Mouse (Mus musculus): ENCODE results near the gene Actl10. TPM values are rescaled to one million over a fixed set of nuclear protein-coding genes. Genes with fewer than 3 reads are reported as not detected.
A peak's percentile ranks its signal among the peaks of the same experiment; 100 is the strongest.

Actl10 gene
- polyA plus RNA-seq, 1 experiment, result not detected

- no peak for TF ChIP-seq CTCF (IDR thresholded peaks at IDR 0.05; ENCODE audit: extremely low read depth, insufficient read depth, low read length)
- no peak for TF ChIP-seq POLR2A (IDR thresholded peaks at IDR 0.05; ENCODE audit: extremely low read depth, insufficient read depth, low read length)
- Histone ChIP-seq H3K27ac (ENCODE audit: insufficient read depth, low read length) (no peak overlapping the region), H3K4me1 (ENCODE audit: control insufficient read depth, insufficient read depth, low read length) (0 out of 2 replicates have a peak, but pooled peaks cover 4% of the 10 kb centered on the region), H3K4me3 (ENCODE audit: insufficient read depth, low read length) (no peak overlapping the region)
Observed at GRCm38 (mm10) chr2:154526531-154526930, 25.0 kb upstream of the Actl10 start.

GRCm38 (mm10) chr2:154532888-154533287 is 18.7 kb upstream of the Actl10 start:
- no peak overlapping the region for H3K4me3 ChIP-seq (ENCODE audit: insufficient read depth, low read length)
- 0 out of 2 replicates have a peak, but pooled peaks cover 3% of the 10 kb centered on the region for H3K4me1 ChIP-seq (ENCODE audit: control insufficient read depth, insufficient read depth, low read length)
- H3K27ac ChIP-seq (ENCODE audit: insufficient read depth, low read length), result no peak overlapping the region
- TF ChIP-seq CTCF (IDR thresholded peaks at IDR 0.05; ENCODE audit: extremely low read depth, insufficient read depth, low read length) (no peak), POLR2A (IDR thresholded peaks at IDR 0.05; ENCODE audit: extremely low read depth, insufficient read depth, low read length) (no peak)

GRCm38 (mm10) chr2:154534704-154535270 is 16.8 kb upstream of the Actl10 start:
- TF ChIP-seq CTCF (IDR thresholded peaks at IDR 0.05; ENCODE audit: extremely low read depth, insufficient read depth, low read length) (no peak), POLR2A (IDR thresholded peaks at IDR 0.05; ENCODE audit: extremely low read depth, insufficient read depth, low read length) (no peak)
- peaks cover 9% of the 10 kb centered on the region for H3K4me1 ChIP-seq (ENCODE audit: control insufficient read depth, insufficient read depth, low read length)
- no peak overlapping the region for H3K4me3 ChIP-seq (ENCODE audit: insufficient read depth, low read length)
- H3K27ac ChIP-seq (ENCODE audit: insufficient read depth, low read length), result no peak overlapping the region

DNA sequence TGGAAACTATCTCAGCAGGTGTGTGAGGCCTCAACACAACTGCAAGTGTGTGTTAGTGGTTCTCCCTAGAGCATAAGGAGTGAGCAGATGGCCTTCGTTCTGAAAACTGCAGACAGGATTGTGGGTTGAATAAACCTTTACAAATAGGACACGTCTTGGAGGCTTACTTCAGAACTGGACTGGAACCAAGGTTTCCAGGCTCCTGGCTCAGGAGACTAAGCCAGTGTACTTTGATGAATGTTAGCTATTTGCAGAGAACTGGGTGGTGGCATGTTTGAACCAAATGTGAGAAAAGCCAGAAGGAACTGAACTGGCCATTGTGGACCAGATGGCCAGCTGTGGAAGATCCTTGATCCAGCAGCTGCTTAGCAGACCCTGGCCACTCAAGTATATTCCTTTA is 13.3 kb upstream of the Actl10 start:
- Histone ChIP-seq H3K4me1 (ENCODE audit: control insufficient read depth, insufficient read depth, low read length) (peaks cover 7% of the 10 kb centered on the region), H3K4me3 (ENCODE audit: insufficient read depth, low read length) (no peak overlapping the region), H3K27ac (ENCODE audit: insufficient read depth, low read length) (no peak overlapping the region)
- TF ChIP-seq CTCF (IDR thresholded peaks at IDR 0.05; ENCODE audit: extremely low read depth, insufficient read depth, low read length), result no peak
- TF ChIP-seq POLR2A (IDR thresholded peaks at IDR 0.05; ENCODE audit: extremely low read depth, insufficient read depth, low read length), result no peak

DNA sequence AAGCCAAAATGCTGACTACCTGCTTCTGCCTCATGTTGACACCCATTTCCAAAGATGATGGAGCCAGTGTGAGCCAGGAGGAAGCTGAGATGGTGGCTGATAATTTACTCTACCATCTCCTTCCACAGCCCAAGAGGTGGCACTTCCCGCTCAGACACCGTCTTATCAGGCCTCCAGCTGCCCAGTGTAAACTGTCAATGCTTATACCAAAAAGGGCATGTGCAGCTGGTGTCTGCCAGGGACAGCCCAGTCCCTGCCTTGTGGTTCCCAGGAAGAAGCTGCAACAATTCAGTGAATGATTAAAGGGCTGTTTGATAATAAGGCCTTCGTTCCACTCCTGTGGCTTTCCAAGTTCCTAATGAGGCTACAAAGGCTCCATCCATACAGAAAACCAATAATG is 12.9 kb upstream of the Actl10 start:
- TF ChIP-seq POLR2A (IDR thresholded peaks at IDR 0.05; ENCODE audit: extremely low read depth, insufficient read depth, low read length), result no peak
- TF ChIP-seq CTCF (IDR thresholded peaks at IDR 0.05; ENCODE audit: extremely low read depth, insufficient read depth, low read length), result no peak
- Histone ChIP-seq H3K27ac (ENCODE audit: insufficient read depth, low read length) (no peak overlapping the region), H3K4me3 (ENCODE audit: insufficient read depth, low read length) (no peak overlapping the region), H3K4me1 (ENCODE audit: control insufficient read depth, insufficient read depth, low read length) (peaks cover 7% of the 10 kb centered on the region)

GRCm38 (mm10) chr2:154539720-154540119 is 11.9 kb upstream of the Actl10 start:
- Histone ChIP-seq H3K4me3 (ENCODE audit: insufficient read depth, low read length) (no peak overlapping the region), H3K4me1 (ENCODE audit: control insufficient read depth, insufficient read depth, low read length) (peaks cover 7% of the 10 kb centered on the region), H3K27ac (ENCODE audit: insufficient read depth, low read length) (no peak overlapping the region)
- TF ChIP-seq POLR2A (IDR thresholded peaks at IDR 0.05; ENCODE audit: extremely low read depth, insufficient read depth, low read length) (no peak), CTCF (IDR thresholded peaks at IDR 0.05; ENCODE audit: extremely low read depth, insufficient read depth, low read length) (peak; percentile 82)

- Histone ChIP-seq H3K27ac (ENCODE audit: insufficient read depth, low read length) (no peak overlapping the region), H3K4me1 (ENCODE audit: control insufficient read depth, insufficient read depth, low read length) (peaks cover 7% of the 10 kb centered on the region), H3K4me3 (ENCODE audit: insufficient read depth, low read length) (no peak overlapping the region)
- TF ChIP-seq CTCF (IDR thresholded peaks at IDR 0.05; ENCODE audit: extremely low read depth, insufficient read depth, low read length), result no peak
- 0 out of 2 replicates have a peak, but pooled peaks have one; percentile 18 for TF ChIP-seq POLR2A (IDR thresholded peaks at IDR 0.05; ENCODE audit: extremely low read depth, insufficient read depth, low read length)
Observed at GRCm38 (mm10) chr2:154541630-154542029, 9.9 kb upstream of the Actl10 start.

DNA sequence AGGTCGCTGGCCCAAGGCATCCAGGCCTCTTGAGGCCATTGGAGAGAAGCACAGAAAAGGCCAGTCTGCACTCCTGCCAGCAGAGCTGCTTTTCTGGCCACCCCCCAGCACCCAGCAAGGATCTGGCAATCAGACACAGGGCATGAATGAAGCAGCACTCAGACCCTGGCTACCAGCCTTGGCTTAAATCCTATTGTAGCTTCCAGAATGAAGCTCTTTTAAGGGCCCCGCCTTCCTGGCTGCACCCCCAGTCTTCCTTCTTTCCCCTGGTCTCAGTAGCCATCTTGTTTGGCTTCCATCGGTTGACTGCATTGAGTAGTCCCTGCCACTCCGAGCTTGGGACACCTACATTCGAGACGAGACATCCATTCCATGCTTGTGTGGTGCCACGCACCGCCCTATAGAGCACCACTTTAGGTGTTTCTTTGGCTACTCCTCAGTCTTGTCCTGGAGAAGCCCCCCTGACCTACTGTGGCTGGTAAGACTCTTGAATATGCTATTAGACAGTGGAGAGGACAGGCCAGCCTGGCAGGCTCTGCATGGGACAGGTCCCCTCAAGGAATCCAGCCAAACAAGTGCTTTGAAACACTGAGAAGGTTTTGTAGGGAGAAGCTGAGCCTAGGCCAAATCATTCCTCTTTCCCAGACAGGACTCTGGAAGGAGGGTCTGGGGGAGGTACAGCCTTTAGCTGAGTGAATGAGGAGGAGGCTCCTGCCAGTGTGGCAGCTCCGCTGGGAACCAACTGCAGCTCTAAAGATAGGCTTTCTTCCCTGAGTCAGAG is 7.8 kb upstream of the Actl10 start:
- H3K4me3 ChIP-seq (ENCODE audit: insufficient read depth, low read length), result no peak overlapping the region
- TF ChIP-seq CTCF (IDR thresholded peaks at IDR 0.05; ENCODE audit: extremely low read depth, insufficient read depth, low read length) (no peak), POLR2A (IDR thresholded peaks at IDR 0.05; ENCODE audit: extremely low read depth, insufficient read depth, low read length) (no peak)
- 0 out of 2 replicates have a peak overlapping the region, but pooled peaks have one; percentile 22 for H3K27ac ChIP-seq (ENCODE audit: insufficient read depth, low read length)
- peaks cover 2% of the 10 kb centered on the region; the same call in 1 of the 2 replicates for H3K4me1 ChIP-seq (ENCODE audit: control insufficient read depth, insufficient read depth, low read length)

GRCm38 (mm10) chr2:154546711-154547110 is 4.9 kb upstream of the Actl10 start, which contains the start of gene 1700003F12Rik:
TSS of gene 1700003F12Rik (plus strand) at chr2:154547085.
- TF ChIP-seq POLR2A (IDR thresholded peaks at IDR 0.05; ENCODE audit: extremely low read depth, insufficient read depth, low read length), result no peak
- no peak for TF ChIP-seq CTCF (IDR thresholded peaks at IDR 0.05; ENCODE audit: extremely low read depth, insufficient read depth, low read length)
- Histone ChIP-seq H3K27ac (ENCODE audit: insufficient read depth, low read length) (no peak within 1 kb of the TSS), H3K4me1 (ENCODE audit: control insufficient read depth, insufficient read depth, low read length) (no peaks in the 10 kb centered on the region), H3K4me3 (ENCODE audit: insufficient read depth, low read length) (no peak within 1 kb of the TSS)

DNA sequence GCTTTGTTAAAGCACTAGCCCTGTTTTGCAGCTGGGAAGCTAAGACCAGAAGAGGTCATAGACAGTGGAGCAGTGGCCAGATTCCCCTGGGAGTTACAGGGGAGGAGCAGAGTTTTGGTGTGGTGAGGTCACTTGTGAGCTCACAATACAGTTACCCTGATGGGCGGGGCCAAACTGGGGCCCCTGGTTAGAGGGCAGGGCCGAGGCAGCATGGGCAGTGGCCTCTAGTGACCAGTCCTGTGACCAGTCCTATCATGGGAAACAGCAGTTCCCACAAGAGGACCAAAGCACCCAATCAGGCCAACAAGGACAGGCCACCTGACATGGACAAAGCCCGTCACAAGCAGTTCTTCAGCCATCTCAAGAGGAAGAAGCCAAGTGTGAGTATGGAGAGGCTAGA is 2.9 kb upstream of the Actl10 start:
- Histone ChIP-seq H3K4me3 (ENCODE audit: insufficient read depth, low read length) (no peak overlapping the region), H3K4me1 (ENCODE audit: control insufficient read depth, insufficient read depth, low read length) (no peaks in the 10 kb centered on the region), H3K27ac (ENCODE audit: insufficient read depth, low read length) (no peak overlapping the region)
- TF ChIP-seq CTCF (IDR thresholded peaks at IDR 0.05; ENCODE audit: extremely low read depth, insufficient read depth, low read length), result no peak
- TF ChIP-seq POLR2A (IDR thresholded peaks at IDR 0.05; ENCODE audit: extremely low read depth, insufficient read depth, low read length), result no peak

Measured in cortical plate, adult 2 months (tissue).